Mouse (Mus musculus): ENCODE data around the gene Pphln1.

Gene Pphln1

GRCm38 (mm10) chr15:93538551-93539205, 140.5 kb downstream of the Pphln1 start:
- no peak for DNase-seq (ENCODE audit: low read depth, low spot score)

- DNase-seq (ENCODE audit: low read depth, low spot score) = no peak
Measured at GRCm38 (mm10) chr15:93539415-93539814, 141.3 kb downstream of the Pphln1 start.
